Mouse (Mus musculus) stomach, embryonic 15.5 days (tissue): ENCODE results near the gene Plch2. TPM values are rescaled to one million over a fixed set of nuclear protein-coding genes. Genes with fewer than 3 reads are reported as not detected.
A peak's percentile ranks its signal among the peaks of the same experiment; 100 is the strongest.
"Not testable (repeated sequence)": the region's sequence is repeated elsewhere in the genome, so short reads cannot be mapped to it uniquely, and the experiment has no call there.

ENCODE experiments used
- ATAC-seq: fragments of 200-750 bp; cut with Nextera tagmentation; 2 replicates; pipeline ENCODE4 v1.8.0; 2017; ENCODE audit warnings: low read depth, moderate number of reproducible peaks, moderate TSS enrichment; ENCODE audit not compliant: insufficient read depth, low FRiP score
- H3K27ac ChIP-seq: fragments of 300-500 bp; sonication (generic); 2 replicates; pipeline ENCODE4 v1.5.1; 2015; ENCODE audit warnings: mild to moderate bottlenecking, inconsistent platforms
- H3K27me3 ChIP-seq: fragments of 300-500 bp; sonication (generic); replicated peaks from 2 replicates; pipeline ENCODE4 v1.6.1; 2015; ENCODE audit warnings: inconsistent platforms
- H3K36me3 ChIP-seq: fragments of 300-500 bp; sonication (generic); 2 replicates; pipeline ENCODE4 v1.6.1; 2015; ENCODE audit warnings: inconsistent platforms
- H3K4me1 ChIP-seq: fragments of 300-500 bp; sonication (generic); 2 replicates; pipeline ENCODE4 v1.6.1; 2015; ENCODE audit warnings: inconsistent platforms
- H3K4me2 ChIP-seq: fragments of 300-500 bp; sonication (generic); 2 replicates; pipeline ENCODE4 v1.6.1; 2015; ENCODE audit warnings: mild to moderate bottlenecking, inconsistent platforms
- H3K4me3 ChIP-seq: fragments of 300-500 bp; sonication (generic); replicated peaks from 2 replicates; pipeline ENCODE4 v1.5.1; 2015; ENCODE audit warnings: inconsistent platforms
- H3K9ac ChIP-seq: fragments of 300-500 bp; sonication (generic); 2 replicates; pipeline ENCODE4 v1.6.1; 2015; ENCODE audit warnings: inconsistent platforms
- H3K9me3 ChIP-seq: fragments of 300-500 bp; sonication (generic); 2 replicates; pipeline ENCODE4 v1.6.1; 2016; ENCODE audit warnings: inconsistent platforms
- WGBS: fragments of 180-500 bp; shearing (Covaris S2); methylation state at CpG from one replicate; pipeline ENCODE4 v1.1.7; 2015; 5-methylcytosine and 5-hydroxymethylcytosine counted together
- polyA plus RNA-seq: library from polyadenylated mRNA; unstranded; fragments of >200 nt; fragmentation: Nextera tagmentation; extraction: Ambion mirVana; gene quantifications from 2 replicates; pipeline ENCODE4 v1.2.1, GENCODE M21; 2015

The Plch2 gene
- polyA plus RNA-seq, 1 experiment from 2014 or later, result 24.7 TPM

- ATAC-seq, result peak; percentile 97
- H3K27me3 ChIP-seq, result no peaks in the 10 kb centered on the region
- peak within 1 kb of the TSS; percentile 95 for H3K27ac ChIP-seq
- 0 out of 2 replicates have a peak, but pooled peaks cover 15% of the 10 kb centered on the region for H3K36me3 ChIP-seq
- H3K4me2 ChIP-seq, result peak within 1 kb of the TSS; percentile 87
- peak within 1 kb of the TSS; percentile 65 for H3K4me3 ChIP-seq
- H3K9me3 ChIP-seq, result no peaks in the 10 kb centered on the region
- H3K4me1 ChIP-seq, result peaks cover 37% of the 10 kb centered on the region
- under 1% methylated on average over 83 of the region's 85 CpGs for WGBS
- H3K9ac ChIP-seq, result peak within 1 kb of the TSS; percentile 92
Observed at GRCm38 (mm10) chr4:155086108-155087024, 29.8 kb upstream of the Plch2 start, which contains the start of the genes Rer1 and Morn1. Gene Rer1, minus strand, starts transcription at chr4:155086382. Gene Morn1, plus strand, starts transcription at chr4:155086577.

DNA sequence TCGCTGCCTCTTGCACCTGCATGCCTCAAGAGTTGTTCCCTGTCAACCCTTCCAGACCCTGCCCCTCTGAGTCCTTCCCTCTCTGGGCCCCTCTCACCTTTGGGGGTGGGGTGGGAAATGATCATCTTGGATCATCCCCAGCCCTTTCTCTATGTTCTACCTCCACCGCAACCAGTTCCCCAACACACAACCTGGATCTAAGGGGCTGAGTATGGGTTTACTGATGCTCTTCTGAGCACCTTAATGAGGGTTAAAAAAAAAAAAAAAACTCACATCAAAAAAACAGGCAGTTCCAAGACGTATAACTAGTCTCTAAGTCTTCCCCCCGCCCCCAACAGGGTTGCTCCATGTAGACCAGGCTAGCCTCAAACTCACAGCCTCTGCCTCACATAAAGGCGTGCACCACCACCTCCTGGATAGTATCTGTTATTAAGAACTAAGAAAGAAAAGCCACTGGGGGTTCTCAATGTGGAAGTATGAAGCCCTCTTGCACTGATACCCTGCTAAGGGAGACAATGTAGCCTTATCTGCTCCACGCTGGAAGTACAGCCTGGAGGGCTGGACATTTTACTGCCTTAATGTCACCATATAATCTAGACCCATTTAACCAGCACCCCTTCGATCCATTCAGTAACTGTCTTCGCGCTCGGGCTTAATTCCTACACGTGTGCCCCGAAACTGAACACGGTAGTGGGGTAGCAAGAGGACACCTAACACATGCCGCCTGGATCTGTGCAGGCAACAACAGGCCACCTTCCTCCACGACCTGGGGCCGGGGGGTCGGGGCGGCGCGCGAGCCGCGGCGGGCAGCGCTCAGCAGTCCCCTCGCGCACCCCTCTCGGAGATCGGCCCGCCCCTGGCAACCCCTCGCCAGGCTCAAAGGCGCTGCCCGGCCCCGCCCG, 28.9 kb upstream of the Plch2 start:
- Histone ChIP-seq H3K4me3 (peak overlapping the region; percentile 65), H3K9me3 (no peaks in the 10 kb centered on the region), H3K4me1 (peaks cover 37% of the 10 kb centered on the region), H3K27ac (peak overlapping the region; percentile 95), H3K36me3 (peaks cover 16% of the 10 kb centered on the region), H3K9ac (peak overlapping the region; percentile 92), H3K27me3 (no peaks in the 10 kb centered on the region), H3K4me2 (peak overlapping the region; percentile 66)
- 4% methylated on average over 33 of the region's 35 CpGs for WGBS
- peak; percentile 74; the same call in 1 of the 2 replicates for ATAC-seq

- 81% methylated on average over 7 of the region's 7 CpGs for WGBS
Observed at GRCm38 (mm10) chr4:155084351-155084750, 27.8 kb upstream of the Plch2 start.

DNA sequence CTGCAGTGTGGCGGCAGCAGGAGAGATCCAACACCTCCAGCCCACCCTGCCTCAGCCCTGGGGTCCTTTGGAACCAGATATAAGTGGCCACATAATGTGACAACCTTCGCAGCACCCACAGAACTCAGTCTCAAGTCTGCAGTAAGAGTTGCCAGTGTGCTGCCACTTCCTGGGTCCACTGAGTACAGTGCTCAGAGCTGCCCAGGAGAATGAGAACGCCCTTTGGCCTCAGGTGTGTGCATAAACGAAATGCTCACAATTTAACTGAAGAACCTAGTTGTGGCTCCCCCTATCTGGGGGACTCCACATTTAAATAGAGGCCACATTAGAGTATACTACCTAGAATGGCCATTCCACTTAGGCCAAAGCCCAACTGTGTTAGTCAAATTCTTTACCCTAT, 27.0 kb upstream of the Plch2 start:
- peaks cover 32% of the 10 kb centered on the region for H3K36me3 ChIP-seq
- no peak overlapping the region for H3K4me3 ChIP-seq
- H3K27ac ChIP-seq, result no peak overlapping the region
- ATAC-seq, result no peak
- no peaks in the 10 kb centered on the region for H3K9me3 ChIP-seq
- 79% methylated on average over 4 of the region's 4 CpGs for WGBS
- no peaks in the 10 kb centered on the region for H3K27me3 ChIP-seq
- H3K9ac ChIP-seq, result no peak overlapping the region
- peaks cover 37% of the 10 kb centered on the region for H3K4me1 ChIP-seq
- H3K4me2 ChIP-seq, result peak overlapping the region; percentile 23; the same call in 1 of the 2 replicates

More at GRCm38 (mm10) chr4:155084351-155084750, 27.8 kb upstream of the Plch2 start:
- peaks cover 27% of the 10 kb centered on the region for H3K36me3 ChIP-seq
- peaks cover 37% of the 10 kb centered on the region for H3K4me1 ChIP-seq
- H3K4me2 ChIP-seq, result peak overlapping the region; percentile 66
- peak overlapping the region; percentile 65 for H3K4me3 ChIP-seq
- H3K27ac ChIP-seq, result peak overlapping the region; percentile 21; the same call in 1 of the 2 replicates
- H3K9ac ChIP-seq, result no peak overlapping the region
- ATAC-seq, result no peak
- H3K9me3 ChIP-seq, result no peaks in the 10 kb centered on the region
- no peaks in the 10 kb centered on the region for H3K27me3 ChIP-seq

DNA sequence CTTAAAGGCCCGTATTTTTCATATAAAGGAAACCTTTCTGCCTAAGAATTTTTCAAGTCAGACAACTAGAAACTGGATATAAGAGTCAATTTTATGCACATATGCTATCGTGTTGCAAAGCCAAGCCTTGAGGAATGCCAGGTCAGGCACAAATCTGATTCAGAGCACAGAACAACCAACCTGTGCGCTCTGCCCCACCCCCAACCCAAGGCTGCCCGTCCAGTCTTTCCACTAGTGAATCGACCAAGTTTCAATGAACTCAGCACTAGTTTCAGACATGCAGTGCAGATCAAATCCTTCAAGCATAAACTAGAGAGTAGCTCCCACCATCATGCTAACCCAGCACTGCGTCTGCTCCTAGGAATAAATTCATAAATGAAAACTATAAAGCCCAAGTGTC, 23.1 kb upstream of the Plch2 start:
- Histone ChIP-seq H3K9ac (no peak overlapping the region), H3K4me2 (no peak overlapping the region), H3K27ac (peak overlapping the region; percentile 40; the same call in 1 of the 2 replicates), H3K4me3 (no peak overlapping the region), H3K27me3 (no peaks in the 10 kb centered on the region), H3K9me3 (no peaks in the 10 kb centered on the region), H3K4me1 (peaks cover 20% of the 10 kb centered on the region), H3K36me3 (peaks cover 61% of the 10 kb centered on the region)
- no peak for ATAC-seq
- 79% methylated on average over 6 of the region's 6 CpGs for WGBS

DNA sequence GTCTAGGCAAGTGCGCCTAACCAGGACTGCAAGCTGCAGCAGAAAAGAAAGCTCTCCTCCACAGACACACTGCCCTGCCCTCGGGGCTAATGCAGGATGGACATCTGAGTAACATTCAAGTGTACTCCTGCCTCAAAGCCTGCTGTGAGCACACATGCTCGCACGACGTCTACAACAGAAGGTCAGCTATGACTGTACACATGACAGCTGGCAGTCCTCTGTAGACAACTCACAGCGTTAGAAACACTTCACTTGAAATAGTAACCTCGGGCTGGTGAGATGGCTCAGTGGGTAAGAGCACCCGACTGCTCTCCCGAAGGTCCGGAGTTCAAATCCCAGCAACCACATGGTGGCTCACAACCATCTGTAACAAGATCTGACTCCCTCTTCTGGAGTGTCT, 22.2 kb upstream of the Plch2 start:
- WGBS, result 86% methylated on average over 10 of the region's 10 CpGs
- H3K27ac ChIP-seq, H3K9me3 ChIP-seq, ATAC-seq, H3K4me3 ChIP-seq, H3K9ac ChIP-seq, H3K27me3 ChIP-seq, H3K4me2 ChIP-seq: not testable (repeated sequence)
- Histone ChIP-seq H3K36me3 (peaks cover 67% of the 10 kb centered on the region), H3K4me1 (peaks cover 11% of the 10 kb centered on the region)

DNA sequence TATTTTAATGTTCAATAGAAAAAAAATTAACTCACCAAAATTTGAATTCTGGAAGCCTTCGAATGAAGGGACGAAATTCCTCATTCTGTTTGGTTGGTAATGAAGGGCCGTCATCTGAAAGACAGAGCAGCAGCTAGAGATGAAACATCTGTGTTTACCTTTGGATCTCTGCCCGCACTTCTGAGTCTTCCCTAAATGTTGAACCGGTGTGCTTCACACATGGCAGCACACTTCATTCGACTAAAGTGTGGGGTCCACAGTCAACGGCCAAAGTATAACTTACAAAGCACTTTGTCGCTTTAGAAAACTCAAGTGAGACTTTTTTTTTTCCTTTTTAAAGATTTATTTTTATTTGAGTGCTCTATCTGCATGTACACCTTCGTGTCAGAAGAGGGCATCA, 20.1 kb upstream of the Plch2 start:
- no peak for ATAC-seq
- no peak overlapping the region for H3K27ac ChIP-seq
- H3K9me3 ChIP-seq, result no peaks in the 10 kb centered on the region
- no peaks in the 10 kb centered on the region; the same call in 1 of the 2 replicates for H3K4me1 ChIP-seq
- H3K4me3 ChIP-seq, result no peak overlapping the region
- no peaks in the 10 kb centered on the region for H3K27me3 ChIP-seq
- peaks cover 76% of the 10 kb centered on the region for H3K36me3 ChIP-seq
- H3K4me2 ChIP-seq, result no peak overlapping the region
- 55% methylated on average over 9 of the region's 9 CpGs for whole genome bisulfite sequencing
- H3K9ac ChIP-seq, result no peak overlapping the region

DNA sequence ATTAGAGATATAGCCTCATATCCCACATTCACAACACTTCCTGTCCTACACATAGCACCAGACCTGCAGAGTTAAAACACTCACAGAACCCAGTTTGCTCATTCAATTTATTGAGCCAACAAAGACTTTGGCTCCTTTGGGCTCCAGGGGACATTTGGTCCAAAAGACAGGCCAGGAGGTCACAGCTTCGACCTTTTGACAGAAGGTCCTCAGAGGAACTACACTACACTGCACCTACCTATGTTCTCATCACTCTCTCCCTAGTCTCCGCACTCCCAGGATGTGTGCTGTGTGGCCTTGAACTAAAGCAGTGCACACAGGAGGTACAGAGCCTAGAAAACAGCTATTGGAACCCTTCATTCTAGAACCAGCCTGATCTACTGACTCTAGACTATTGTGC, 19.2 kb upstream of the Plch2 start:
- WGBS, result 91% methylated on average over 2 of the region's 2 CpGs

GRCm38 (mm10) chr4:155075137-155075536, 18.6 kb upstream of the Plch2 start:
- 90% methylated on average over 9 of the region's 9 CpGs for WGBS
- H3K27me3 ChIP-seq, result no peaks in the 10 kb centered on the region
- H3K9me3 ChIP-seq, result no peaks in the 10 kb centered on the region
- H3K9ac ChIP-seq, result no peak overlapping the region
- H3K4me3 ChIP-seq, result no peak overlapping the region
- no peak overlapping the region for H3K27ac ChIP-seq
- H3K4me2 ChIP-seq, result no peak overlapping the region
- no peaks in the 10 kb centered on the region; the same call in 1 of the 2 replicates for H3K4me1 ChIP-seq
- peaks cover 82% of the 10 kb centered on the region for H3K36me3 ChIP-seq
- ATAC-seq, result no peak

More for the DNA sequence above, 19.2 kb upstream of the Plch2 start:
- Histone ChIP-seq H3K4me2 (no peak overlapping the region), H3K9ac (no peak overlapping the region), H3K36me3 (peaks cover 81% of the 10 kb centered on the region), H3K4me1 (no peaks in the 10 kb centered on the region; the same call in 1 of the 2 replicates), H3K4me3 (no peak overlapping the region), H3K27me3 (no peaks in the 10 kb centered on the region), H3K9me3 (no peaks in the 10 kb centered on the region), H3K27ac (no peak overlapping the region)
- no peak for ATAC-seq

DNA sequence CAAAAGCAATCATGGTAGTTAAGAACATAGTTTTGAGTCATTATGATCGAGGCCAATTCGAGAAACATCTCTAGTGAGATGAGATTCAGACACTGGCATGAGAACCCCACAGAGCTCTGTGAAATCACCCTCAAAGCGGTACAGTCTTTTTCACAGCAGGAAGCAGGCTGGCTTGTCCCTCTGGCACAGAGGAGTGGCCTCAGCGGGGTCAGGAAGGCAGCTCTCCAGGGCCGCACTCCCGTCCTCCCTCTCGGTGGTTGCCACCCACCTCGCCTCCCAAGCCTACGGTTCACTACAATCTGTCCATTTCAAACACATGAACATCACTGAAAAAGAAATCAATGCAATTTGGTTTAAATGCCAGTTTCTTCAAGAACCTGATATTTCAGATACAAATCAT, 17.8 kb upstream of the Plch2 start:
- Histone ChIP-seq H3K27ac (no peak overlapping the region), H3K9me3 (no peaks in the 10 kb centered on the region), H3K36me3 (peaks cover 82% of the 10 kb centered on the region), H3K27me3 (no peaks in the 10 kb centered on the region), H3K4me2 (no peak overlapping the region), H3K4me1 (no peaks in the 10 kb centered on the region), H3K4me3 (no peak overlapping the region), H3K9ac (no peak overlapping the region)
- 77% methylated on average over 9 of the region's 9 CpGs for WGBS
- ATAC-seq, result no peak

DNA sequence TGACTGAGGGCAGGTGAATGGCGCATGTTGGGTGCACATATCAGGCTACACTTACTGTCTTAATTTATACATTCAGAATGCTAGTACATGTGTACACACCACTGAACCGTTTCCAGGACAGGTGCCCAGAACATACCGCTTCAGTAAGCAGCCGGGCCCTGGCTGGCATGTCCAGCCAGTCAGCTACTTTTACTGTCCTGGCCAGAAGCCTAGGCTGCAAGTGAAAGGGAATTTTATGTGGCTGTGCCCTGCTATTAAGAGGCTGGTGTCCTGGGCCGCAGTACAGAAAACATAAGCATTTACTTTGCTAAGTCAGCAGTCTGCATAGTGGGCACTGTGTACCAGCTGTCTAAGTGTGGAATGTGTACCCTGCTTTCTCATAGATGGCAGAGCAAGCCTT, 14.3 kb upstream of the Plch2 start:
- no peak for ATAC-seq
- peaks cover 70% of the 10 kb centered on the region for H3K36me3 ChIP-seq

More for the DNA sequence above, 14.3 kb upstream of the Plch2 start:
- H3K27ac ChIP-seq, result no peak overlapping the region
- H3K27me3 ChIP-seq, result no peaks in the 10 kb centered on the region
- H3K4me3 ChIP-seq, result no peak overlapping the region
- 92% methylated on average over 5 of the region's 5 CpGs for WGBS
- H3K4me1 ChIP-seq, result peaks cover 13% of the 10 kb centered on the region
- H3K9ac ChIP-seq, result no peak overlapping the region
- H3K9me3 ChIP-seq, result no peaks in the 10 kb centered on the region
- no peak overlapping the region for H3K4me2 ChIP-seq
